Mouse (Mus musculus): ENCODE measurements around the gene Ptprk. TPM values are rescaled to one million over a fixed set of nuclear protein-coding genes. Genes with fewer than 3 reads are reported as not detected.

Gene Ptprk
- total RNA-seq, 1 experiment from 2014 or later: not detected

- no peak for ATAC-seq (replicated peaks; ENCODE audit: insufficient number of reproducible peaks, low FRiP score, low TSS enrichment, poor library complexity, severe bottlenecking)
Observed at GRCm38 (mm10) chr10:28491006-28491405, 416.4 kb downstream of the Ptprk start.

- no peak for ATAC-seq (replicated peaks; ENCODE audit: insufficient number of reproducible peaks, low FRiP score, low TSS enrichment, poor library complexity, severe bottlenecking)
Observed at GRCm38 (mm10) chr10:28492206-28492605, 417.6 kb downstream of the Ptprk start.

GRCm38 (mm10) chr10:28492870-28493269 lies 418.2 kb downstream of the Ptprk start:
- ATAC-seq (replicated peaks; ENCODE audit: insufficient number of reproducible peaks, low FRiP score, low TSS enrichment, poor library complexity, severe bottlenecking): no peak

GRCm38 (mm10) chr10:28493271-28493861 lies 418.7 kb downstream of the Ptprk start:
- ATAC-seq (replicated peaks; ENCODE audit: insufficient number of reproducible peaks, low FRiP score, low TSS enrichment, poor library complexity, severe bottlenecking): no peak

- no peak for ATAC-seq (replicated peaks; ENCODE audit: insufficient number of reproducible peaks, low FRiP score, low TSS enrichment, poor library complexity, severe bottlenecking)
Observed at GRCm38 (mm10) chr10:28497791-28498190, 423.2 kb downstream of the Ptprk start.

- no peak for ATAC-seq (replicated peaks; ENCODE audit: insufficient number of reproducible peaks, low FRiP score, low TSS enrichment, poor library complexity, severe bottlenecking)
Observed at GRCm38 (mm10) chr10:28498504-28498903, 423.9 kb downstream of the Ptprk start.

- no peak for ATAC-seq (replicated peaks; ENCODE audit: insufficient number of reproducible peaks, low FRiP score, low TSS enrichment, poor library complexity, severe bottlenecking)
Observed at GRCm38 (mm10) chr10:28513601-28514000, 439.0 kb downstream of the Ptprk start.

GRCm38 (mm10) chr10:28516147-28516546 lies 441.5 kb downstream of the Ptprk start:
- no peak for ATAC-seq (replicated peaks; ENCODE audit: insufficient number of reproducible peaks, low FRiP score, low TSS enrichment, poor library complexity, severe bottlenecking)

- ATAC-seq (replicated peaks; ENCODE audit: insufficient number of reproducible peaks, low FRiP score, low TSS enrichment, poor library complexity, severe bottlenecking): no peak
Observed at GRCm38 (mm10) chr10:28518297-28518696, 443.7 kb downstream of the Ptprk start.

GRCm38 (mm10) chr10:28519861-28520260 lies 445.2 kb downstream of the Ptprk start:
- ATAC-seq (replicated peaks; ENCODE audit: insufficient number of reproducible peaks, low FRiP score, low TSS enrichment, poor library complexity, severe bottlenecking): no peak

GRCm38 (mm10) chr10:28523992-28524735 lies 449.5 kb downstream of the Ptprk start:
- no peak for ATAC-seq (replicated peaks; ENCODE audit: insufficient number of reproducible peaks, low FRiP score, low TSS enrichment, poor library complexity, severe bottlenecking)

- ATAC-seq (replicated peaks; ENCODE audit: insufficient number of reproducible peaks, low FRiP score, low TSS enrichment, poor library complexity, severe bottlenecking): 0 out of 2 replicates have a peak, but pooled peaks have one; percentile 47
Observed at GRCm38 (mm10) chr10:28540595-28540994, 466.0 kb downstream of the Ptprk start.

GRCm38 (mm10) chr10:28542754-28543153 lies 468.1 kb downstream of the Ptprk start:
- ATAC-seq (replicated peaks; ENCODE audit: insufficient number of reproducible peaks, low FRiP score, low TSS enrichment, poor library complexity, severe bottlenecking): no peak

GRCm38 (mm10) chr10:28550549-28550948 lies 475.9 kb downstream of the Ptprk start:
- no peak for ATAC-seq (replicated peaks; ENCODE audit: insufficient number of reproducible peaks, low FRiP score, low TSS enrichment, poor library complexity, severe bottlenecking)

- no peak for ATAC-seq (replicated peaks; ENCODE audit: insufficient number of reproducible peaks, low FRiP score, low TSS enrichment, poor library complexity, severe bottlenecking)
Observed at GRCm38 (mm10) chr10:28552068-28552467, 477.4 kb downstream of the Ptprk start.

GRCm38 (mm10) chr10:28564110-28564674 lies 489.6 kb downstream of the Ptprk start:
- ATAC-seq (replicated peaks; ENCODE audit: insufficient number of reproducible peaks, low FRiP score, low TSS enrichment, poor library complexity, severe bottlenecking): no peak

- ATAC-seq (replicated peaks; ENCODE audit: insufficient number of reproducible peaks, low FRiP score, low TSS enrichment, poor library complexity, severe bottlenecking): no peak
Observed at GRCm38 (mm10) chr10:28566378-28566777, 491.8 kb downstream of the Ptprk start.

- no peak for ATAC-seq (replicated peaks; ENCODE audit: insufficient number of reproducible peaks, low FRiP score, low TSS enrichment, poor library complexity, severe bottlenecking)
Observed at GRCm38 (mm10) chr10:28566828-28567227, 492.2 kb downstream of the Ptprk start.

GRCm38 (mm10) chr10:28567441-28567840 lies 492.8 kb downstream of the Ptprk start:
- no peak for ATAC-seq (replicated peaks; ENCODE audit: insufficient number of reproducible peaks, low FRiP score, low TSS enrichment, poor library complexity, severe bottlenecking)

- no peak for ATAC-seq (replicated peaks; ENCODE audit: insufficient number of reproducible peaks, low FRiP score, low TSS enrichment, poor library complexity, severe bottlenecking)
Observed at GRCm38 (mm10) chr10:28568047-28568446, 493.4 kb downstream of the Ptprk start.

All from monocyte, adult 5-6 weeks (primary cell).